Mouse (Mus musculus) heart, embryonic 11.5 days (tissue): ENCODE results near the gene Pde1c. TPM values are rescaled to one million over a fixed set of nuclear protein-coding genes. Genes with fewer than 3 reads are reported as not detected.

Source experiments
- ATAC-seq: fragments of 200-750 bp; cut with Nextera tagmentation; replicated peaks from 2 replicates; pipeline ENCODE4 v1.8.0; 2017; ENCODE audit warnings: moderate library complexity; ENCODE audit not compliant: insufficient number of reproducible peaks, low FRiP score, low TSS enrichment
- H3K27ac ChIP-seq: fragments of 300-500 bp; sonication (generic); 2 replicates; pipeline ENCODE4 v1.5.1; 2014; ENCODE audit warnings: mild to moderate bottlenecking, low read depth, low read length
- H3K27me3 ChIP-seq: fragments of 300-500 bp; sonication (generic); 2 replicates; pipeline ENCODE4 v1.6.1; 2014; ENCODE audit warnings: mild to moderate bottlenecking, low read length, mixed read lengths; ENCODE audit not compliant: control insufficient read depth, insufficient read depth
- H3K36me3 ChIP-seq: fragments of 300-500 bp; sonication (generic); 2 replicates; pipeline ENCODE4 v1.6.1; 2014; ENCODE audit warnings: mild to moderate bottlenecking, low read length, moderate library complexity, mixed read lengths; ENCODE audit not compliant: control insufficient read depth, insufficient read depth
- H3K4me1 ChIP-seq: fragments of 300-500 bp; sonication (generic); 2 replicates; pipeline ENCODE4 v1.6.1; 2014; ENCODE audit warnings: low read length; ENCODE audit not compliant: control insufficient read depth, insufficient read depth
- H3K4me2 ChIP-seq: fragments of 300-500 bp; sonication (generic); 2 replicates; pipeline ENCODE4 v1.6.1; 2014; ENCODE audit warnings: mild to moderate bottlenecking, moderate library complexity
- H3K4me3 ChIP-seq: fragments of 300-500 bp; sonication (generic); 2 replicates; pipeline ENCODE4 v1.5.1; 2014; ENCODE audit warnings: low read depth, low read length
- H3K9ac ChIP-seq: fragments of 300-500 bp; sonication (generic); 2 replicates; pipeline ENCODE4 v1.6.1; 2014; ENCODE audit warnings: mild to moderate bottlenecking, low read depth, low read length, moderate library complexity
- H3K9me3 ChIP-seq: fragments of 300-500 bp; sonication (generic); replicated peaks from 2 replicates; pipeline ENCODE4 v1.6.1; 2016; ENCODE audit warnings: low read length; ENCODE audit not compliant: control insufficient read depth
- WGBS: fragments of 180-500 bp; shearing (Covaris S2); extraction: QIAGEN DNeasy Blood & Tissue Kit; methylation state at CpG from one replicate; pipeline ENCODE4 v1.1.7; 2014; ENCODE audit not compliant: insufficient replicate concordance; 5-methylcytosine and 5-hydroxymethylcytosine counted together
- polyA plus RNA-seq: library from polyadenylated mRNA; unstranded; fragments of >200 nt; fragmentation: Nextera tagmentation; extraction: Ambion mirVana; gene quantifications from 2 replicates; pipeline ENCODE4 v1.2.1, GENCODE M21; 2014

Gene Pde1c
- polyA plus RNA-seq, 1 experiment from 2014 or later, result 2.6 TPM

- no peak overlapping the region for H3K27ac ChIP-seq
- ATAC-seq, result no peak
- no peak overlapping the region for H3K4me3 ChIP-seq
- no peaks in the 10 kb centered on the region for H3K4me1 ChIP-seq
- no peaks in the 10 kb centered on the region for H3K9me3 ChIP-seq
- no peak overlapping the region for H3K9ac ChIP-seq
- H3K27me3 ChIP-seq, result no peaks in the 10 kb centered on the region
- no peak overlapping the region for H3K4me2 ChIP-seq
- 39% methylated on average over 5 of the region's 5 CpGs for WGBS
- H3K36me3 ChIP-seq, result no peaks in the 10 kb centered on the region
Measured at GRCm38 (mm10) chr6:56066632-56067282, 502.1 kb downstream of the Pde1c start.

- H3K4me2 ChIP-seq, result no peak overlapping the region
- H3K4me1 ChIP-seq, result no peaks in the 10 kb centered on the region
- no peak overlapping the region for H3K27ac ChIP-seq
- H3K9me3 ChIP-seq, result no peaks in the 10 kb centered on the region
- no peak for ATAC-seq
- H3K36me3 ChIP-seq, result no peaks in the 10 kb centered on the region
- H3K9ac ChIP-seq, result no peak overlapping the region
- no peaks in the 10 kb centered on the region for H3K27me3 ChIP-seq
- H3K4me3 ChIP-seq, result no peak overlapping the region
Measured at GRCm38 (mm10) chr6:56063736-56064135, 505.2 kb downstream of the Pde1c start.

GRCm38 (mm10) chr6:56049104-56049503 lies 519.8 kb downstream of the Pde1c start:
- Histone ChIP-seq H3K4me2 (no peak overlapping the region), H3K27ac (no peak overlapping the region), H3K27me3 (no peaks in the 10 kb centered on the region), H3K9ac (no peak overlapping the region), H3K4me3 (no peak overlapping the region), H3K36me3 (no peaks in the 10 kb centered on the region), H3K9me3 (0 out of 2 replicates have a peak, but pooled peaks cover 2% of the 10 kb centered on the region), H3K4me1 (no peaks in the 10 kb centered on the region)
- WGBS, result 22% methylated on average over 4 of the region's 4 CpGs
- no peak for ATAC-seq

- H3K27me3 ChIP-seq, result no peaks in the 10 kb centered on the region
- H3K4me3 ChIP-seq, result no peak overlapping the region
- no peaks in the 10 kb centered on the region for H3K4me1 ChIP-seq
- no peak overlapping the region for H3K4me2 ChIP-seq
- 89% methylated on average over 3 of the region's 3 CpGs for WGBS
- H3K36me3 ChIP-seq, result no peaks in the 10 kb centered on the region
- H3K9ac ChIP-seq, result no peak overlapping the region
- no peak for ATAC-seq
- H3K27ac ChIP-seq, result no peak overlapping the region
- 0 out of 2 replicates have a peak, but pooled peaks cover 2% of the 10 kb centered on the region for H3K9me3 ChIP-seq
Measured at GRCm38 (mm10) chr6:56048580-56048979, 520.3 kb downstream of the Pde1c start.

- 73% methylated on average over 1 of the region's 1 CpGs for WGBS
- no peak overlapping the region for H3K4me2 ChIP-seq
- H3K9me3 ChIP-seq, result no peaks in the 10 kb centered on the region
- H3K36me3 ChIP-seq, result no peaks in the 10 kb centered on the region
- H3K27ac ChIP-seq, result no peak overlapping the region
- H3K9ac ChIP-seq, result no peak overlapping the region
- no peak for ATAC-seq
- no peaks in the 10 kb centered on the region for H3K4me1 ChIP-seq
- no peak overlapping the region for H3K4me3 ChIP-seq
- no peaks in the 10 kb centered on the region for H3K27me3 ChIP-seq
Measured at GRCm38 (mm10) chr6:56044716-56045115, 524.2 kb downstream of the Pde1c start.

GRCm38 (mm10) chr6:56044270-56044669 lies 524.6 kb downstream of the Pde1c start:
- ATAC-seq, result no peak
- H3K9ac ChIP-seq, result no peak overlapping the region
- no peak overlapping the region for H3K4me2 ChIP-seq
- no peak overlapping the region for H3K27ac ChIP-seq
- no peaks in the 10 kb centered on the region for H3K27me3 ChIP-seq
- H3K36me3 ChIP-seq, result no peaks in the 10 kb centered on the region
- H3K4me1 ChIP-seq, result no peaks in the 10 kb centered on the region
- 63% methylated on average over 5 of the region's 5 CpGs for WGBS
- no peak overlapping the region for H3K4me3 ChIP-seq
- H3K9me3 ChIP-seq, result no peaks in the 10 kb centered on the region

- H3K9me3 ChIP-seq, result no peaks in the 10 kb centered on the region
- no peak overlapping the region for H3K4me3 ChIP-seq
- H3K27ac ChIP-seq, result no peak overlapping the region
- H3K27me3 ChIP-seq, result no peaks in the 10 kb centered on the region
- H3K4me1 ChIP-seq, result no peaks in the 10 kb centered on the region
- no peak overlapping the region for H3K4me2 ChIP-seq
- H3K36me3 ChIP-seq, result no peaks in the 10 kb centered on the region
- no peak for ATAC-seq
- 71% methylated on average over 4 of the region's 4 CpGs for WGBS
- H3K9ac ChIP-seq, result no peak overlapping the region
Measured at GRCm38 (mm10) chr6:56039476-56040055, 529.3 kb downstream of the Pde1c start.

- H3K4me2 ChIP-seq, result no peak overlapping the region
- H3K9me3 ChIP-seq, result no peaks in the 10 kb centered on the region
- no peaks in the 10 kb centered on the region for H3K27me3 ChIP-seq
- no peak overlapping the region for H3K9ac ChIP-seq
- H3K27ac ChIP-seq, result no peak overlapping the region
- H3K4me1 ChIP-seq, result no peaks in the 10 kb centered on the region
- no peaks in the 10 kb centered on the region for H3K36me3 ChIP-seq
- ATAC-seq, result no peak
- 63% methylated on average over 10 of the region's 10 CpGs for WGBS
- H3K4me3 ChIP-seq, result no peak overlapping the region
Measured at GRCm38 (mm10) chr6:56035054-56035453, 533.8 kb downstream of the Pde1c start.

GRCm38 (mm10) chr6:56032231-56032630 lies 536.7 kb downstream of the Pde1c start:
- Histone ChIP-seq H3K4me1 (no peaks in the 10 kb centered on the region), H3K36me3 (no peaks in the 10 kb centered on the region), H3K9ac (no peak overlapping the region), H3K27me3 (no peaks in the 10 kb centered on the region), H3K27ac (no peak overlapping the region), H3K4me3 (no peak overlapping the region), H3K4me2 (no peak overlapping the region), H3K9me3 (no peaks in the 10 kb centered on the region)
- no peak for ATAC-seq
- 75% methylated on average over 2 of the region's 2 CpGs for WGBS
